Mouse (Mus musculus) liver, adult 2 months (tissue): ENCODE measurements around the gene Crybg1. TPM values are rescaled to one million over a fixed set of nuclear protein-coding genes. Genes with fewer than 3 reads are reported as not detected.
"Not testable (repeated sequence)": the region's sequence is repeated elsewhere in the genome, so short reads cannot be mapped to it uniquely, and the experiment has no call there.

ENCODE experiments used
- DNase-seq: peaks from one replicate; pipeline ENCODE4 v3.0.0-alpha.2; 2011; ENCODE audit warnings: low read depth, low spot score; ENCODE audit errors: extremely low read depth
- H3K27ac ChIP-seq: fragments of 200-500 bp; replicated peaks from 2 replicates; pipeline ENCODE4 v1.5.1; 2012; ENCODE audit warnings: low read depth, mild to moderate bottlenecking, control low read depth, inconsistent platforms, low read length; ENCODE audit not compliant: insufficient read depth
- H3K27me3 ChIP-seq: fragments of 200-500 bp; 2 replicates; pipeline ENCODE4 v1.6.1; 2012; ENCODE audit warnings: mild to moderate bottlenecking, moderate library complexity, low read length, inconsistent platforms; ENCODE audit not compliant: control insufficient read depth, insufficient read depth
- H3K36me3 ChIP-seq: fragments of 200-500 bp; 2 replicates; pipeline ENCODE4 v1.6.1; 2012; ENCODE audit warnings: low read length, inconsistent platforms; ENCODE audit not compliant: control insufficient read depth, insufficient read depth
- H3K4me1 ChIP-seq: fragments of 200-500 bp; 2 replicates; pipeline ENCODE4 v1.6.1; 2011; ENCODE audit warnings: low read length; ENCODE audit not compliant: control insufficient read depth, insufficient read depth
- H3K4me3 ChIP-seq: fragments of 200-500 bp; 2 replicates; pipeline ENCODE4 v1.5.1; 2011; ENCODE audit warnings: low read depth, mild to moderate bottlenecking, control low read depth, low read length, moderate library complexity; ENCODE audit not compliant: insufficient read depth
- H3K79me2 ChIP-seq: fragments of 200-500 bp; 2 replicates; pipeline ENCODE4 v1.6.1; 2012; ENCODE audit warnings: inconsistent platforms, mild to moderate bottlenecking, low read length, moderate library complexity; ENCODE audit not compliant: control insufficient read depth, insufficient read depth
- H3K9ac ChIP-seq: fragments of 200-500 bp; 2 replicates; pipeline ENCODE4 v1.6.1; 2012; ENCODE audit warnings: low read depth, mild to moderate bottlenecking, control low read depth, inconsistent platforms, low read length
- CTCF ChIP-seq: fragments of 200-500 bp; IDR thresholded peaks from 2 replicates; pipeline ENCODE4 v1.5.1; 2011; ENCODE audit warnings: low read depth, low read length, control low read depth
- POLR2A ChIP-seq: fragments of 200-500 bp; IDR thresholded peaks from 2 replicates; pipeline ENCODE4 v1.6.1; 2011; ENCODE audit warnings: low read length, control low read depth; ENCODE audit not compliant: insufficient read depth; ENCODE audit errors: extremely low read depth
- WGBS: fragments of 180-500 bp; shearing (Covaris S2); methylation state at CpG from one replicate; pipeline ENCODE4 v1.1.7; 2018; 5-methylcytosine and 5-hydroxymethylcytosine counted together
- polyA plus RNA-seq: library from polyadenylated mRNA; depleted of rRNA; stranded (reverse); fragments of >200 nt; gene quantifications from 2 replicates; pipeline ENCODE4 v1.2.3, GENCODE M21; 2012
- total RNA-seq: library from RNA; depleted of rRNA; stranded (reverse); fragments of >200 nt; gene quantifications from 2 replicates; pipeline ENCODE4 v1.2.3, GENCODE M21; 2014

The Crybg1 gene
- total and polyA plus RNA-seq, 2 experiments, result 3.2 to 13.0 TPM

DNA sequence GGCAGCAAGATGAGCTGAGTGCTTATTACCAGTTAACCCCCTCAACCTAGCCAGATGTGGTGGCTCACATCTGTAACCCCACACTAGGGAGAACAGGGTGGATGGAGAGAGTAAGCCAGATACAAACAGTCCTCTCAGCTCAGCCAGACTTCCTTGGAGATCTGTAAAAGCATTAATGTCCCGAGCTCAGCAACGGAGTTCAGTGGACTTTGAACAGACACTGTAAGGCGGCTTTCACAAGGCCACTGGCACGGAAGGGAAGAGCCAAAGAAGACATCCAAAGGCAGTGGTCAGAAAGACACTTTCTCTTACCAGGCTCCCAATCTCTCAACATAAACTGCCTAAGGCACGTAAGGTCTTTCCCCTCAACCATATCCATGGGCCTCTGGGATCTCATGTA is 165.4 kb downstream of the Crybg1 start:
- H3K4me3 ChIP-seq, result no peak overlapping the region
- WGBS, result 47% methylated on average over 5 of the region's 5 CpGs
- no peaks in the 10 kb centered on the region for H3K79me2 ChIP-seq
- no peak for DNase-seq
- no peaks in the 10 kb centered on the region for H3K27me3 ChIP-seq
- no peak overlapping the region for H3K9ac ChIP-seq
- no peak for TF ChIP-seq POLR2A
- TF ChIP-seq CTCF, result no peak
- H3K27ac ChIP-seq, result no peak overlapping the region
- H3K4me1 ChIP-seq, result no peaks in the 10 kb centered on the region
- H3K36me3 ChIP-seq, result peaks cover 17% of the 10 kb centered on the region

GRCm38 (mm10) chr10:43982470-43982869 is 166.2 kb downstream of the Crybg1 start:
- 95% methylated on average over 6 of the region's 6 CpGs for WGBS
- Histone ChIP-seq H3K4me1 (no peaks in the 10 kb centered on the region), H3K27ac (no peak overlapping the region), H3K79me2 (no peaks in the 10 kb centered on the region), H3K4me3 (no peak overlapping the region), H3K36me3 (peaks cover 16% of the 10 kb centered on the region), H3K27me3 (no peaks in the 10 kb centered on the region), H3K9ac (no peak overlapping the region)
- no peak for TF ChIP-seq POLR2A
- no peak for TF ChIP-seq CTCF
- no peak for DNase-seq

GRCm38 (mm10) chr10:43980742-43981141 is 167.9 kb downstream of the Crybg1 start:
- not testable (repeated sequence) for H3K27ac ChIP-seq, H3K4me3 ChIP-seq, H3K36me3 ChIP-seq, H3K4me1 ChIP-seq, H3K79me2 ChIP-seq, H3K9ac ChIP-seq, H3K27me3 ChIP-seq, DNase-seq
- WGBS, result 84% methylated on average over 3 of the region's 3 CpGs

DNA sequence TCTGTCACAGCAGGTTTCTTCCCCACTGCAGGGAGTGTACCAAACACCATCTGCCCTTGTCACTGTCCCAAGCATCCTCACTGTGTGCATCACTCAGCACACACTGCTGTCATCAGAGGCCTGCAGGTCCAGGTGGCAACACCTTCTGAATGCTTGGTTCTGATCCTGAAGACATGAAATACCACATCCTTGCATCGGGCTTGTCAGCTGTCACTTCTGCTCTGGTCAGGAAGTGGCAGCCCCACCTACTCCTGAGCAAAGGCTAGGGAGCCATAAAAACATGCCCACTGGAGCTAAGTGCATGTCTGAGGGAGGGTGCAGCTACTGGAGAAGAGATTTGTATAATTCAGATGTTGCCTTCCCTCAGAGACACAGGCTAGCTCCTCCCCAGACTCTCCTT is 168.6 kb downstream of the Crybg1 start:
- Histone ChIP-seq H3K36me3 (peaks cover 8% of the 10 kb centered on the region; the same call in 1 of the 2 replicates), H3K9ac (no peak overlapping the region), H3K4me1 (no peaks in the 10 kb centered on the region), H3K27me3 (no peaks in the 10 kb centered on the region), H3K79me2 (no peaks in the 10 kb centered on the region), H3K27ac (no peak overlapping the region), H3K4me3 (no peak overlapping the region)
- no peak for DNase-seq
- WGBS, result 86% methylated on average over 1 of the region's 1 CpGs
- TF ChIP-seq POLR2A (no peak), CTCF (no peak)

- H3K4me1 ChIP-seq, result no peaks in the 10 kb centered on the region
- no peaks in the 10 kb centered on the region for H3K27me3 ChIP-seq
- H3K36me3 ChIP-seq, result peaks cover 8% of the 10 kb centered on the region; the same call in 1 of the 2 replicates
- WGBS, result 76% methylated on average over 3 of the region's 3 CpGs
- TF ChIP-seq CTCF, result no peak
- no peak for TF ChIP-seq POLR2A
- no peak overlapping the region for H3K27ac ChIP-seq
- no peak overlapping the region for H3K4me3 ChIP-seq
- no peaks in the 10 kb centered on the region for H3K79me2 ChIP-seq
- no peak overlapping the region for H3K9ac ChIP-seq
- DNase-seq, result no peak
Measured at GRCm38 (mm10) chr10:43977353-43977752, 171.3 kb downstream of the Crybg1 start.

DNA sequence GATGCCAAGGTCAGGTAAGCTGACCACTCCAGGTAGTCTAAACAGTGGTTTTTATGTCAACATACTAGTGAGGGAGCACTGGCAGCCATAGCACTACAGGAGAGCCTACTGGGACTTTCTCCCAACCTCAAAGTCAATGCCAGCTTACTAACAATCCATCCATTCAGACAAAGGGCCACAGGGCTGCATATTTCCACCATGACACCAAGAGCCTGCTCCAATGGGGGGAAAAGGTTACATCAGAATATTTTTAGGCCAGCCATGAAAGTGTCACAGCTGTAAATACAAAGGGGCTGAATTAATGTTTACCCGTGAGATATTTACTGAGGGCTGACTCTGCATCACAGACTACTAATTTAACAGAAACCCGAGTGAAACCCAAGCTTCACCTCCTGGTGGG is 175.4 kb downstream of the Crybg1 start:
- no peaks in the 10 kb centered on the region for H3K79me2 ChIP-seq
- no peaks in the 10 kb centered on the region for H3K4me1 ChIP-seq
- peaks cover 8% of the 10 kb centered on the region; the same call in 1 of the 2 replicates for H3K36me3 ChIP-seq
- no peak overlapping the region for H3K9ac ChIP-seq
- TF ChIP-seq CTCF, result no peak
- TF ChIP-seq POLR2A, result no peak
- no peak overlapping the region for H3K4me3 ChIP-seq
- 69% methylated on average over 2 of the region's 2 CpGs for WGBS
- DNase-seq, result no peak
- no peaks in the 10 kb centered on the region for H3K27me3 ChIP-seq
- no peak overlapping the region for H3K27ac ChIP-seq
